Mouse (Mus musculus): ENCODE measurements at regions not wholly inside any gene's neighbourhood (a gene's known extent, or its start where the extent isn't known, plus 50 kb on each side); places are given as distances from the start of the nearest gene placed in this dataset.

- no peak for ATAC-seq (replicated peaks in 1 of 2; ENCODE audit: insufficient read depth in 1 of 2, low FRiP score in 2 of 2, low TSS enrichment in 1 of 2, low read depth in 1 of 2, poor library complexity in 2 of 2, severe bottlenecking in 2 of 2)
Observed at GRCm38 (mm10) chr8:44879186-44879585, 56.1 kb upstream of the Fat1 start.

- ATAC-seq (replicated peaks in 1 of 2; ENCODE audit: insufficient read depth in 1 of 2, low FRiP score in 2 of 2, low TSS enrichment in 1 of 2, low read depth in 1 of 2, poor library complexity in 2 of 2, severe bottlenecking in 2 of 2) = no peak
Observed at GRCm38 (mm10) chr8:44884399-44885006, 50.7 kb upstream of the Fat1 start.
